Mouse (Mus musculus) megakaryocyte, adult 5-6 weeks (primary cell): ENCODE measurements around the gene Fam110a. TPM values are rescaled to one million over a fixed set of nuclear protein-coding genes. Genes with fewer than 3 reads are reported as not detected.
"Not testable (repeated sequence)": the region's sequence is repeated elsewhere in the genome, so short reads cannot be mapped to it uniquely, and the experiment has no call there.

ENCODE experiments used
- ATAC-seq: 2 replicates; pipeline ENCODE4 v1.8.0; 2016; ENCODE audit warnings: mild to moderate bottlenecking, inconsistent platforms; ENCODE audit not compliant: poor library complexity, severe bottlenecking
- total RNA-seq, 2 experiments: library from RNA; stranded (forward) in 1 of 2; stranded (reverse) in 1 of 2; fragments of 153-499, 151-499 nt in 1 of 2; fragments of 221-1000, 200-1000 nt in 1 of 2; gene quantifications; 2 replicates each; pipeline versions ENCODE4 v1.2.3 to v1.2.4; 2015 to 2017

Gene Fam110a
- total RNA-seq, 2 experiments from 2014 or later, result 8.6 to 14.8 TPM

DNA sequence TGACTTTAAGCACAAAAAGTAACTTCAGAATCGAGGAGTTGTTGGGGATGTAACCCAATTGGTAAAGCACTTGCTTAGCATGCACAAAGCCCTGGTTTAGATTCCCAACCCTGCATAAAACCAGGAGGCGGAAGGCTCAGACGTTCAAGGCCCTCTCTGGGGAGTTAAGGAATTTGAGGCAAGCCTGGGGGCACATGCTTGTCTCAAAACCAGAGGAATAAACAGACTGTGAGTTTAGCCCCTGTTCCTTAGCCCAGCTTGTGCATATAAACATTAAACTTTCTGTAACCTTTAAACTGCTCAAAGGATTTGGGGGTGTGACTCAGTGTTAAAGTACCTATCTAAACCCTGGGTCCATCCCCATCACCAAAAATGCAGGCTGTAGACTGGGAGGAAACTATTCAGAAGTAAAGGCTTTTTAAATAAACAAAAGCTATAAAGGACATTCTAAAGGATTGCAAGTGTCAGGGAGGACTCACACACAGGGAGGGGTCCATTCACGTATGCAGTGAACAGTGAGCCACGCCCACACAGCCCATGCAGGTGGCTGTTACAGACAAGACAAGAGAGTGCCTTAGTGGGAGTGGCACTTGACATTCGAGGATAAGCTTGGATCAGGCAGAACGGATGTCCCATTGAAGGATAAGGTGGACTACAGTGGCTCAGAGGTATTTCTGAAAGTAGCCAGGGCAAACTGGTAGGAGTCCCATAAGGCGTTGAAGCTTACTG, 17.9 kb upstream of the Fam110a start:
- ATAC-seq, result no peak

DNA sequence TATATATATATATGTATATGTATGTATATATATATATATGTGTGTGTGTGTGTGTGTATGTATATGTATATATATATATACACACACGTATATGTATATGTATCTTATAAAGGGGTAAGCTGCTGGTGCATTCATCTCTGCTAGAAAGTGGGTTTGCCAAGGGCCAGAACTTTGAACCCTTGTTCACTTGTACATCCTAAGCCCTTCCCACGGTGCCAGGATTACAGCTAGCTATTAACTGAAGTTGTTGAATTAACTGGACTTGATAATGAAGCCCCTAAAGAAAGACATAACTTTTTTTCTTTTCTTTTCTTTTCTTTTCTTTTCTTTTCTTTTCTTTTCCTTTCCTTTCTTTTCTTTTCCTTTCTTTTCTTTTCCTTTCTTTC, 17.2 kb upstream of the Fam110a start:
- ATAC-seq, result not testable (repeated sequence)

- peak; percentile 86 for ATAC-seq
These were observed 16.5 kb upstream of the Fam110a start, which contains the start of gene Slc52a3 for GRCm38 (mm10) chr2:151996229-151997189. Slc52a3 (plus strand) TSS chr2:151996511.

DNA sequence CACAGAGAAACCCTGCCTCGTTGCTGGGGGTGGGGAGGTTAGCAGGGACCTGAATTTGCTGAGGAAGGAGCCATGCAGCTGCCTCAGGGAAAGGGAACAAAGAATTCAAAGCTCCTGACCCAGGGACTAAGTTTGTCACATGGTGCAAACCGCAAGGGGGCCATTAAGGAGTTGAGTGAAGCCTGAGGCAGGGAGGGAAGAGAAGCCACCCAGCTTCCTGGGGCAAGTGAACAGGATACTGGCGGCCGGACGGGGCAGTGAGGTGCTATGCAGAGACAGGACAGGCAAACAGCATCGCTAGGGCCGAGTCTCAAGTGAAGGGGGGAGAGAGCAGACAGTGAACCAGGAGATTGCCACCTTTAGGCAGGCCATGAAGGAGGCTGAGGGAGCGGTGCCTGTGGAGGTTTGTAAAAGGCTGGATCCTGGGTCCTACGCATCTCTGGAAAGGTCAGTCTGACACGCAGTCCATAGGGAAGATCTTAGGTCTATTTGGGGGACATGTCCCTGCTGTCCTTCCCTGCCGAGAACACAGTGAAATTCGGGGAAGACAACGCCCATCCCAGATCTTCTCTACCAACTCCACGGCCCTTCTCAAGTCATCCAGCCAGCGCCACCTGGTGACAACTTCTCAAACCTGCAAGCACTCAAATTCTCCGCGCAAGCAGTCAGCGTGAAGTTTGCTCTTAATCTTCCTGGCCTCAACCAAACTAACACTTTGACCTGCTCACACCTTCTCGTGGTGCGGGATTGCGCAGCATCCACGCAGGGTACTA, 14.5 kb upstream of the Fam110a start:
- peak; percentile 78 for ATAC-seq

DNA sequence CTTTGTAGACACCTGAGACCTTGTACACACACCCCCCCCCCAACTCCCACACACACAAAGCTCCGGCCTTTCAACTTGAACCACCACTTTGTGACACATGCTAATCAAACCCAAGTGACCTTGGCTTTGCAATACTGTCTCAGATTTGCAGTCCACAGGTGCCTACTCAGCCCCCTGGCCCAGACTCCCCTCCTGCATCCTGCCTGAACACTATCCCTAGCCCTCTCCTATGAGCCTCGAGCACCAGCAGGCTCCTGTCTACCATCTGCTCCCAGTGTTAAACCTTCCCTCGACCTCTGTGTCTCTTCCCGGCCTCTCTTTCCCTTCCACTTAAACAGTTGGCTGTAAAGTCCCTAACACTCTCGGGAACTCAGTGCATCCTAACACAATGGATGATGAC, 11.4 kb upstream of the Fam110a start:
- no peak for ATAC-seq

DNA sequence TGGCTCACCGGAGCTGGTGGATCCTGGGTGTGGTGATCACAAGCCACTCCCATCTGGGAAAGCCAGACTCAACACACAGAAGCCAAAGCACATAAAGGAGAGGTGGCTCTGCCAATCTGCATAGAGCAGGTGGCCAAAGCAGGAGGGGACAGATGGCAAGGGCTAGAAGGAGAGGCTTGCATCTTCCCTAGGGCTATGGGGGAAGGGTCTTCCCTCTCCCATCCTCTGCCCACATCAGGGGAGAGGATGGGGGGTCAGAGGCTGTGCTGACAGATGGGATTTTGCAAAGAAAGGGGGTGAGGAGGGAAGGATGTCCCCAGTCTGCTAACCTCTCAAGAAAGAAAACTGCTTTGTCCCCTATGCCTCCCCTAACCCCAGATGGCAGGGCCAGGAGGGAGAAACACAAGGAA, 11.0 kb upstream of the Fam110a start:
- no peak for ATAC-seq

- 0 out of 2 replicates have a peak, but pooled peaks have one; percentile 27 for ATAC-seq
These were observed 9.0 kb upstream of the Fam110a start for GRCm38 (mm10) chr2:151988978-151989377.

- ATAC-seq, result no peak
These were observed 6.9 kb upstream of the Fam110a start for GRCm38 (mm10) chr2:151986958-151987357.

DNA sequence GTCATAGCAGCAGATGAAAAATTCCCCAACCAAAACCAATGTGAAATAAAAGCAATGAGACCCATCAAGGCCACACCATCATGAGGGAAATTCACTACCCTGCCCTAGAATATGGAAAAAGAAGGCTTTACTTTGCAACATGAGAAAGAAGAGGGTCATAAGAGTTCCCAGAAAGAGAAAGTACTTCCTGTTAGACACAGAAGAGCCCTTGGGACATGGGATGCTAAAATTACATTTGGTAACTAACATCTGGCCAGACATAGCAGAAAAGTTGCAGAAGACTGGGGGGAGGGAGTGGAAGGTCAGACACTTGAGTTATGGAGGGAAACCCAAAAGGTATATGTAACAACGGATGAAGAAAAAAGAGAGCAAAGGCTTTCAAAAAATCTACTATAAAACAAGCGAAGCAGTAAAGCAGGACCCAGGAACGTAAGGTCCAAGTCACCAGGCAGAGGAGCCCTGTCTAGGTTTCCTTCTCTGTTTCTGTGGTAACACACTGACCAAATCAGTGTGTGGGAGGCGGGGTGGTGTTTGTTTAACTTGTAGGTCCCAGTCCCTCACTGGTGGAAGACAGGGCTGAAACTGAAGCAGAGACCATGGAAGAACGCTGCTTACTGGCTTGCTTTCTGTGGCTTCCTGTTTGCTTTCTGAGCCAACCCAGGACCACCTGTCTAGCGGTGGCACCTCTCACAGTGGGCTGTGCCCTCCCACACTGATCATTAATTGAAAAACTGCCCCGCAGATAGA, 5.6 kb upstream of the Fam110a start:
- ATAC-seq, result 0 out of 2 replicates have a peak, but pooled peaks have one; percentile 27

- ATAC-seq, result no peak
These were observed 4.0 kb upstream of the Fam110a start for GRCm38 (mm10) chr2:151984019-151984418.

DNA sequence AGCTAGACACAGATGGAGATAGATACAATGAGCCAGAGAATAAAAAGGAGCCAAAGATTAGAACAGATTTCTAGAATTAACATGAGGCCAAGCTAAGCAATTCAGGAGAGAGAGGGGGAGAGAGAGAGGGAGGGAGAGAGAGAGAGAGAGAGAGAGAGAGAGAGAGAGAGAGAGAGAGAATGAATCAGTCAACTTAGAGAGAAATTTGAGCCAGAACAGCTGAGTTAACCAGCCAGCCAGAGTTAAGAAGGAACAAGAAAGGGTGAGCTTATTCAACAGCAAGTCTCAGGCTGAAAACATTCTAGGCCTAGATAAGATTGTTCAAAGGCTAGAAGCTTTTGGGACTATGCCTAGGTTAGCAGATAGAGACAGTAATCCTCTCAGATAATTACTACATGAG, 2.5 kb upstream of the Fam110a start:
- no peak for ATAC-seq

DNA sequence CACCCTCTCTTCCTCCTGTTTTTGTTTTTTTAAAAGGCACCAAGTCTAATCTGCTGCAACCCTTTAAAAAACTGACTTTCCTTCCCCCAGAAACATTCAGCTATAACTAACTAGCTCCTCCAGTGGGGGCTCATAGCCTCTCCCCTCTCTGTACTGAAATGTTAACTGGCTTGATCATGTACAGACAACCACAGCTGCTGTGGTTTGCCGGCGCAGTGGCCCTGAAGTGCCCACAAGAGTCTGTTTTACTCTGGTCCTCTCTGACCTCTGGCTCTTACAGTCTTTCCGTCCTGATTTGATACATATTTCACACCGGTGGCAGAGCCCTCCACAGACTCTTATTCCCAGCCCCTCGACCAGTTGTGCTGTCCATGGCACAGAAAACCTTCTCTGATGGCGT, 1.2 kb upstream of the Fam110a start:
- no peak for ATAC-seq

GRCm38 (mm10) chr2:151980355-151980693, 305 bp upstream of the Fam110a start:
- no peak for ATAC-seq

- no peak for ATAC-seq
These were observed 1.5 kb downstream of the Fam110a start for GRCm38 (mm10) chr2:151978494-151978893.

- ATAC-seq, result peak; percentile 11
These were observed 2.2 kb downstream of the Fam110a start for GRCm38 (mm10) chr2:151977689-151978440.

- ATAC-seq, result no peak
These were observed 4.0 kb downstream of the Fam110a start for GRCm38 (mm10) chr2:151976067-151976466.

- ATAC-seq, result no peak
These were observed 4.7 kb downstream of the Fam110a start for GRCm38 (mm10) chr2:151975295-151975694.

- ATAC-seq, result peak; percentile 45
These were observed 6.1 kb downstream of the Fam110a start for GRCm38 (mm10) chr2:151973595-151974562.
